Mouse (Mus musculus): ENCODE measurements around the gene Them5. TPM values are rescaled to one million over a fixed set of nuclear protein-coding genes. Genes with fewer than 3 reads are reported as not detected.

Gene Them5
- total and polyA plus RNA-seq, 3 experiments: not detected

- no peak for TF ChIP-seq CTCF (IDR thresholded peaks at IDR 0.05)
- no peak for TF ChIP-seq EP300 (IDR thresholded peaks at IDR 0.05; ENCODE audit: insufficient read depth, low read depth, low read length)
- TF ChIP-seq POLR2A (IDR thresholded peaks at IDR 0.05; ENCODE audit: insufficient read depth, low read depth, low read length): no peak
- no peak overlapping the region for H3K9ac ChIP-seq (ENCODE audit: low read depth, low read length)
- no peaks in the 10 kb centered on the region for H3K27me3 ChIP-seq (ENCODE audit: control insufficient read depth, insufficient read depth, low read length)
- no peak for DNase-seq
- H3K27ac ChIP-seq: no peak overlapping the region
- no peaks in the 10 kb centered on the region for H3K36me3 ChIP-seq (ENCODE audit: control insufficient read depth, insufficient read depth, low read length)
- WGBS: 70% methylated on average over 3 of the region's 3 CpGs
- no peaks in the 10 kb centered on the region for H3K4me1 ChIP-seq (ENCODE audit: control insufficient read depth, insufficient read depth, low read length)
- intact Hi-C loops (cut with DNase I): no loop called here
- H3K79me2 ChIP-seq (replicated peaks; ENCODE audit: control insufficient read depth, insufficient read depth, low read length): no peaks in the 10 kb centered on the region
- H3K4me3 ChIP-seq: no peak overlapping the region
Measured at GRCm38 (mm10) chr3:94344897-94345296, 3.0 kb downstream of the Them5 start.

- intact Hi-C loops (cut with DNase I): no loop called here
- 60% methylated on average over 2 of the region's 2 CpGs for whole genome bisulfite sequencing
- H3K27ac ChIP-seq: no peak overlapping the region
Measured at GRCm38 (mm10) chr3:94348146-94348545, 6.2 kb downstream of the Them5 start.

GRCm38 (mm10) chr3:94360812-94361211 is 18.9 kb downstream of the Them5 start:
- WGBS: 0% methylated on average over 1 of the region's 1 CpGs
- TF ChIP-seq CTCF (IDR thresholded peaks at IDR 0.05) (peak; percentile 32), POLR2A (IDR thresholded peaks at IDR 0.05; ENCODE audit: insufficient read depth, low read depth, low read length) (no peak), EP300 (IDR thresholded peaks at IDR 0.05; ENCODE audit: insufficient read depth, low read depth, low read length) (no peak)
- Histone ChIP-seq H3K36me3 (ENCODE audit: control insufficient read depth, insufficient read depth, low read length) (no peaks in the 10 kb centered on the region), H3K9ac (ENCODE audit: low read depth, low read length) (no peak overlapping the region), H3K4me1 (ENCODE audit: control insufficient read depth, insufficient read depth, low read length) (no peaks in the 10 kb centered on the region), H3K27ac (no peak overlapping the region), H3K27me3 (ENCODE audit: control insufficient read depth, insufficient read depth, low read length) (peaks cover 2% of the 10 kb centered on the region; the same call in 1 of the 2 replicates), H3K4me3 (no peak overlapping the region), H3K79me2 (replicated peaks; ENCODE audit: control insufficient read depth, insufficient read depth, low read length) (no peaks in the 10 kb centered on the region)
- intact Hi-C loops (cut with DNase I): no loop called here
- DNase-seq: no peak

More at GRCm38 (mm10) chr3:94348146-94348545, 6.2 kb downstream of the Them5 start:
- no peak for DNase-seq
- TF ChIP-seq POLR2A (IDR thresholded peaks at IDR 0.05; ENCODE audit: insufficient read depth, low read depth, low read length) (no peak), EP300 (IDR thresholded peaks at IDR 0.05; ENCODE audit: insufficient read depth, low read depth, low read length) (no peak), CTCF (IDR thresholded peaks at IDR 0.05) (no peak)
- no peaks in the 10 kb centered on the region for H3K36me3 ChIP-seq (ENCODE audit: control insufficient read depth, insufficient read depth, low read length)
- no peak overlapping the region for H3K9ac ChIP-seq (ENCODE audit: low read depth, low read length)
- H3K27me3 ChIP-seq (ENCODE audit: control insufficient read depth, insufficient read depth, low read length): no peaks in the 10 kb centered on the region
- H3K4me1 ChIP-seq (ENCODE audit: control insufficient read depth, insufficient read depth, low read length): no peaks in the 10 kb centered on the region
- no peak overlapping the region for H3K4me3 ChIP-seq
- no peaks in the 10 kb centered on the region for H3K79me2 ChIP-seq (replicated peaks; ENCODE audit: control insufficient read depth, insufficient read depth, low read length)

GRCm38 (mm10) chr3:94362138-94362537 is 20.2 kb downstream of the Them5 start, which contains the start of gene C2cd4d:
TSS of gene C2cd4d (plus strand) at chr3:94362438.
- no peak within 1 kb of the TSS for H3K27ac ChIP-seq
- no peaks in the 10 kb centered on the region for H3K4me1 ChIP-seq (ENCODE audit: control insufficient read depth, insufficient read depth, low read length)
- WGBS: 66% methylated on average over 7 of the region's 7 CpGs
- intact Hi-C loops (cut with DNase I): no loop called here
- DNase-seq: no peak
- H3K79me2 ChIP-seq (replicated peaks; ENCODE audit: control insufficient read depth, insufficient read depth, low read length): no peaks in the 10 kb centered on the region
- no peak for TF ChIP-seq EP300 (IDR thresholded peaks at IDR 0.05; ENCODE audit: insufficient read depth, low read depth, low read length)
- H3K36me3 ChIP-seq (ENCODE audit: control insufficient read depth, insufficient read depth, low read length): no peaks in the 10 kb centered on the region
- H3K27me3 ChIP-seq (ENCODE audit: control insufficient read depth, insufficient read depth, low read length): peaks cover 2% of the 10 kb centered on the region; the same call in 1 of the 2 replicates
- no peak within 1 kb of the TSS for H3K9ac ChIP-seq (ENCODE audit: low read depth, low read length)
- peak within 1 kb of the TSS; percentile 44; the same call in 1 of the 2 replicates for H3K4me3 ChIP-seq

- peak; percentile 46 to 59 for DNase-seq
- no peaks in the 10 kb centered on the region for H3K4me1 ChIP-seq (ENCODE audit: control insufficient read depth, insufficient read depth, low read length)
- H3K27ac ChIP-seq: peak overlapping the region; percentile 2; the same call in 1 of the 2 replicates
- 7% methylated on average over 95 of the region's 97 CpGs for WGBS
- H3K9ac ChIP-seq (ENCODE audit: low read depth, low read length): peak overlapping the region; percentile 85
- intact Hi-C loops (cut with DNase I): no loop called here
- peaks cover 2% of the 10 kb centered on the region; the same call in 1 of the 2 replicates for H3K27me3 ChIP-seq (ENCODE audit: control insufficient read depth, insufficient read depth, low read length)
- peak overlapping the region; percentile 44 for H3K4me3 ChIP-seq
- H3K79me2 ChIP-seq (replicated peaks; ENCODE audit: control insufficient read depth, insufficient read depth, low read length): no peaks in the 10 kb centered on the region
- TF ChIP-seq POLR2A (IDR thresholded peaks at IDR 0.05; ENCODE audit: insufficient read depth, low read depth, low read length) (no peak), EP300 (IDR thresholded peaks at IDR 0.05; ENCODE audit: insufficient read depth, low read depth, low read length) (no peak), CTCF (IDR thresholded peaks at IDR 0.05) (no peak)
- H3K36me3 ChIP-seq (ENCODE audit: control insufficient read depth, insufficient read depth, low read length): no peaks in the 10 kb centered on the region
Measured at GRCm38 (mm10) chr3:94363291-94364153, 21.6 kb downstream of the Them5 start.

- intact Hi-C loops (cut with DNase I): no loop called here
- peak overlapping the region; percentile 44 for H3K4me3 ChIP-seq
- no peak for DNase-seq
Measured at GRCm38 (mm10) chr3:94364154-94364526, 22.2 kb downstream of the Them5 start.

More at GRCm38 (mm10) chr3:94364154-94364526, 22.2 kb downstream of the Them5 start:
- no peaks in the 10 kb centered on the region for H3K4me1 ChIP-seq (ENCODE audit: control insufficient read depth, insufficient read depth, low read length)
- no peaks in the 10 kb centered on the region for H3K36me3 ChIP-seq (ENCODE audit: control insufficient read depth, insufficient read depth, low read length)
- no peak for TF ChIP-seq EP300 (IDR thresholded peaks at IDR 0.05; ENCODE audit: insufficient read depth, low read depth, low read length)
- H3K27ac ChIP-seq: no peak overlapping the region
- WGBS: 6% methylated on average over 23 of the region's 23 CpGs
- H3K27me3 ChIP-seq (ENCODE audit: control insufficient read depth, insufficient read depth, low read length): peaks cover 2% of the 10 kb centered on the region; the same call in 1 of the 2 replicates
- H3K9ac ChIP-seq (ENCODE audit: low read depth, low read length): peak overlapping the region; percentile 85
- no peaks in the 10 kb centered on the region for H3K79me2 ChIP-seq (replicated peaks; ENCODE audit: control insufficient read depth, insufficient read depth, low read length)
